Mouse (Mus musculus): Measurements from ENCODE around the gene Tprg.

DNA sequence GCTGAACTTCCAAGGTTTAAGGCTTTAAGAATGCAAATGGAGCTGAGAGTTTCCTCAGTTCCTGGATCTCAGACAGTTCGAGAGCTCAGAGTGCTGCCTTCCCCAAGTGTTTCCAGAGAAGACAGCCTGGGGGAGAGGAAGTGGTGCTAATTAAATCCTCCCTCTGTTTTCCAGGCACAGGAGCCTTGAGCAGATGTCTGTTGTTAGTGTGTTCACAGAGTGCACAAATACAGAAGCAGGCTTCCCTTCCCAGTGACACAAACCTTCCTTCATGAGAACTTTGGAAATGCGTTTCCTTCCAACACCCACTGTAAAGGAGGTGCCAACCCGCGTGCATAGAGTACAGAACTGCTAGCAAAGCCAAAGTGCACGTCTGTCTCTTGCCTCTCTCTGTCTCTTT lies 27.4 kb downstream of the Tprg start:
- TF ChIP-seq CTCF (IDR thresholded peaks at IDR 0.05; ENCODE audit: low read depth, low read length): no peak
- no peak for TF ChIP-seq GATA2 (IDR thresholded peaks at IDR 0.05; ENCODE audit: borderline replicate concordance, low read depth, low read length)
- TF ChIP-seq TAL1 (conservative IDR thresholded peaks at IDR 0.05; ENCODE audit: low read depth, low read length): no peak

All from G1E (cell line).